Mouse (Mus musculus) ovary, postnatal 14 days (tissue): Measurements from ENCODE around the gene Atrnl1.

Experiments
- DNase-seq: peaks from one replicate; pipeline ENCODE4 v3.0.0; 2022; ENCODE audit warnings: low spot score

Atrnl1 gene

GRCm38 (mm10) chr19:57610476-57611261 lies at the start of gene Atrnl1:
Gene Atrnl1 (plus strand): TSS chr19:57611034.
- DNase-seq, result peak; percentile 75

- DNase-seq, result no peak
Measured at GRCm38 (mm10) chr19:57561486-57561885, 49.3 kb upstream of the Atrnl1 start.

GRCm38 (mm10) chr19:57569040-57569439 lies 41.8 kb upstream of the Atrnl1 start:
- DNase-seq, result no peak

- no peak for DNase-seq
Measured at GRCm38 (mm10) chr19:57572360-57573237, 38.2 kb upstream of the Atrnl1 start.

GRCm38 (mm10) chr19:57573470-57573869 lies 37.4 kb upstream of the Atrnl1 start:
- no peak for DNase-seq

- DNase-seq, result no peak
Measured at GRCm38 (mm10) chr19:57575027-57575426, 35.8 kb upstream of the Atrnl1 start.

GRCm38 (mm10) chr19:57576836-57577235 lies 34.0 kb upstream of the Atrnl1 start:
- DNase-seq, result no peak

- DNase-seq, result no peak
Measured at GRCm38 (mm10) chr19:57577256-57577655, 33.6 kb upstream of the Atrnl1 start.

- DNase-seq, result no peak
Measured at GRCm38 (mm10) chr19:57580962-57581361, 29.9 kb upstream of the Atrnl1 start.

- no peak for DNase-seq
Measured at GRCm38 (mm10) chr19:57585231-57585792, 25.5 kb upstream of the Atrnl1 start.

- no peak for DNase-seq
Measured at GRCm38 (mm10) chr19:57586172-57586571, 24.7 kb upstream of the Atrnl1 start.

- no peak for DNase-seq
Measured at GRCm38 (mm10) chr19:57589516-57589915, 21.3 kb upstream of the Atrnl1 start.

GRCm38 (mm10) chr19:57590895-57591294 lies 19.9 kb upstream of the Atrnl1 start:
- DNase-seq, result no peak

GRCm38 (mm10) chr19:57591631-57592030 lies 19.2 kb upstream of the Atrnl1 start:
- no peak for DNase-seq

- no peak for DNase-seq
Measured at GRCm38 (mm10) chr19:57592355-57592754, 18.5 kb upstream of the Atrnl1 start.

- no peak for DNase-seq
Measured at GRCm38 (mm10) chr19:57599126-57599525, 11.7 kb upstream of the Atrnl1 start.

GRCm38 (mm10) chr19:57600233-57600929 lies 10.5 kb upstream of the Atrnl1 start:
- DNase-seq, result no peak

- no peak for DNase-seq
Measured at GRCm38 (mm10) chr19:57600930-57601328, 9.9 kb upstream of the Atrnl1 start.

GRCm38 (mm10) chr19:57603593-57603992 lies 7.2 kb upstream of the Atrnl1 start:
- no peak for DNase-seq

- no peak for DNase-seq
Measured at GRCm38 (mm10) chr19:57605941-57606340, 4.9 kb upstream of the Atrnl1 start.

GRCm38 (mm10) chr19:57606351-57606750 lies 4.5 kb upstream of the Atrnl1 start:
- no peak for DNase-seq
